Mouse (Mus musculus) left cerebral cortex, adult 9 months (tissue): ENCODE results near the gene Ano10.

ENCODE experiments used
- DNase-seq, 2 experiments: peaks; one replicate each; pipeline ENCODE4 v3.0.0; 2022; ENCODE audit warnings: low spot score in 2 of 2

The Ano10 gene

DNA sequence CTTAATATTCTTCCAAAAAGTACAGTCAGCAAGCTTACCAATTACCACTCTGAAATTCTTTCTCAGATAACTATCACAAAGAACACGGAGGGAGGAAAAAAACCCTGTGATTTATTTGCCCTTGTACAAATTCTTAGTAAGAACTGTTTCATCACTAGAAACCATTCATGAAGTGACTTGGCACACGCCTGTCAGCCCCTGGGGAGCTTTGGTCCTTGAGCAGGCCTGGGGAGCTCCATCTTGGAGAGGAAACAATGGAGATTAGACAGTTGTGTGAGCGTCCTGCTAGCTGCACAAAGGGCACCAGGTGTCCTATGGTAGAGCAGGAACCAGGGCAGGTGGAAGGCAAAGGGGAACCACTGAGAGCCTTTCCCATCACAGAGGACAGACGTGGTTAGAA, 48.8 kb downstream of the Ano10 start:
- DNase-seq, result no peak

DNA sequence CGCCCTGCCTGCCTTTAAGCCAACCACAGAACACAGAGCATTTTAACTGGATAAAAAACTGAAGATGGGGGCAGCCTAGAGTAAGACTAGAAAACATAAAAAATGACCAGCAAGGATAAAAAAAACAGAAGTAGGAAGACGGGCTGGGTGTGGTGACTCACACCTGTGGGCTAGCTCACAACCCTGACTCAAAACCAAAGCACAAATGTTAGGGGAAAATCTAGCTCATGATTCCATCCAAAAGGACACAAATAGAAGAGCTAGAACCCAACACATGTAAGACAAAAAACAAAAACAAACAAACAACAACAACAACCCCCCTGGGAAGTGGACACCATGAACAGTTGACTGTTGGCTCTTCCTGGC, 49.4 kb downstream of the Ano10 start:
- DNase-seq, result no peak

DNA sequence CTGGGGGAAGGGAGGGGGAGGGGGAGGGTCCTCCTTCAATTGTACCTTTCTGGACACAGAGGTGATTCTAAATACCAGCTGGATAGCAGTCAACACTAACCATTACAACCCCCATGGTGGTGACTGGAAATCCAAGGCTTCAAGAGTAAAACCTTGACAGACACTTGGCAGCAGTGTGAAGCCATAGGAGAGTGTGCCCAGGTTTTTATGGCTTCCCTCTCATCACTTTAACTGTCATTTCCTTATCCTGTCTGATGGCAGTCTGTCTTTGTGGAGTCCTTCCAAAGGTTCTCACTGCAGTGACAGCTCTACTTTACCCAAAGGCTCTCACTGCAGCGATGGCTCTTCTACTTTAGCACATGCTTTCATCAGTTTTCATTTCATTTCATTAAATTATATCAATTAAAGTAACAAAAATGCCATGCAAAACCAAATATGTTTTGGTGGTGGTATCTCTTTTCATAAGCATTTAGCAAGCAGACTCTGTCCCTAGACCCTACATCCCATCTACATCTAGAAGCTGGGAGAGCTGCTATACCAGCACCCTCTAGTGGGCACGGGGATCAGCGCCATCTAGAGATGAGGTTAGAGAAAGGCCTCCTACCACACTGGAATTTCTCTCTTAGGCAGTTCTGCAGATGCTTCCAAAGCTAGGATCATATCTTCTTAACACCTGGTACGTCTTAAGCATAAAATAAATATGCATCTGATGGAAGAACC, 50.0 kb downstream of the Ano10 start:
- peak in 1 of 2 experiments; percentile 69 for DNase-seq

DNA sequence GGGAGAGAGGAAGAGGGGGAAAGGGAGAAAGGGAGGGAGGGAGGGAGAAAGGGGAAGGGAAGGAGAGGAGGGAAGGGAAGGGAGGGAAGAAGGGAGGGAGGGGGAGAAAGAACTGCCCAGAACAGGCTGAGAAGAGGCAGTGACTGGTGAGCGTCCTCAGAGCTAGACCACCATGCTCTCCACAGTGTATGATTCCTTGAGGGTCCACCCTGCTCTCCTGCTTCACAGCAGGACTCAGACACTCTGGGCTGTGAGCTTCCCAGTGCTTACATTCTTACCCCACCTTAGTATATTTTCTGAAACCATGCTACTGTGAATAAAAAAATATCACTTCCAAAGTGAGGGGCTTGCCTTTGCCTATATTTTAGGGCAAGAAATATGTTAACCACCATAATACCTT, 50.9 kb downstream of the Ano10 start:
- DNase-seq, result no peak

DNA sequence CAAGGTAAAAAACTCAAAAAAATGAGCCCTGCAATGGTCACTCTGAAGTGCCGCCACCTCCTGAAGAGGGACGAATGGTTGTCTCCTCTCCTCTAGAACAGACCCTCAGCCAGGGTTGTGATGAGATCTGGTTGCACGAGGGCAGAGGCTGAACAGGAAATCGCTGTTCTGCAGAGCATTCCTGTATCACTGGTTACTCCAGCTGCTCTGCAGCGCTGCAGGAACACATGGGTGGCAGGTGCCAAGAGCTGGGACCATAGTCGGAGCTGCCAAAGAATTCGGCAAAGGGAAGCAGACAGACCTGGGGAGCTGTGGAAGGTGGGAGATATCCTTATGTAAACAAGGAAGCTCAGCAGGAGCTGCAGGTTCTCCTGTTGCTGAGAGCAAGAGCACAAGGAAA, 51.4 kb downstream of the Ano10 start:
- DNase-seq, result no peak

DNA sequence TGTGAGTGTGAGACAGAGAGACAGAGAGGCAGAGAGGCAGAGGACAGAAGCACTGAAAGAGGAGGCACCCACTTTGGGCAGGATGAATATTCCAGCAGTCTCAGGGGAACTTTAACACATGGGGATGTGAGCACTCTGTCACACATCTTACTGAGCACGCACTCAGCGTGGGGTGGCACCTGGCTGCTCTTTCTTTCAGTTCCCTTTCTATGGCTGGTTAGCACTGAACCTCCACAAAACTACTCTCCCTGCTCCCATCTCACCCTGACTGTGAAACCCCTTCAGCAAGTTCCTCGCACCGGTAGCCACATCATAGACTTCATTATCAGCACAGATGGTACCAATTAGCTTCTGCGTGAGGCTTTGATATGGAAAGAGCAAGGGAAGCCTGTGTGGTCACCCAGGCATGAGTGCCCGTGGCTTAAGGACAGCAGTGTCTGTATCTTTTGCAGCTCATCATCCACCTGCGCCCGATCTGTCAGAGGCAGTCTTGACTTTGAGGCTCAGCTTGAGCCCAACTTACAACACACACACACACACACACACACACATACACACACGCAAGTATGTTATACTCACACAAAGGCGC, 52.3 kb downstream of the Ano10 start:
- no peak for DNase-seq

DNA sequence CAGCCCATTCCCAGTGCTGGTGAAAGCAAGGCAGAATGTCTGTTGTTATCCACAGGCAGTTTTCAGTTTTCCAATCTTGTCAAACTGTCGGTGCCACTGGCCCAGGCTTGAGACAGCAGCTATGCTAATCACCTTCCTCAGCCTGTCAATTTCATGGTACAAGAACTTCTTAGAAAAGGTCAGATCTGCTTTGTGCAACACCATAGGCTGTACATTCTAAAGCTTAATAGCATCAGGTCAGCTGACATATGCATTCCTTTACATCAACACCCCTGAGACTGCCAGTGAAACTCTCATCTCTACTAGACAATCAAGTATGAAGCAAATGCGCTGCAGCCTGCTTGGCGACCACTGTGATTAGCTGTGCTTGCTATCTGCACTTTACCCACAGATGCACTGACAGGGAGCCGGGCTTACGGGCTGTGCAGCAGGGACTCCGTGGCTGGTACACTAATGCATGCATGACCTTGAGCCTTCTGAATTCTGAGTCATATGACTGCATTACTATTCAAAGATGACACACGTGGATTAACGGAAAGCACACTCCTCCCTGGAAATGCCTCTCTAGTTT, 53.5 kb downstream of the Ano10 start:
- no peak for DNase-seq

DNA sequence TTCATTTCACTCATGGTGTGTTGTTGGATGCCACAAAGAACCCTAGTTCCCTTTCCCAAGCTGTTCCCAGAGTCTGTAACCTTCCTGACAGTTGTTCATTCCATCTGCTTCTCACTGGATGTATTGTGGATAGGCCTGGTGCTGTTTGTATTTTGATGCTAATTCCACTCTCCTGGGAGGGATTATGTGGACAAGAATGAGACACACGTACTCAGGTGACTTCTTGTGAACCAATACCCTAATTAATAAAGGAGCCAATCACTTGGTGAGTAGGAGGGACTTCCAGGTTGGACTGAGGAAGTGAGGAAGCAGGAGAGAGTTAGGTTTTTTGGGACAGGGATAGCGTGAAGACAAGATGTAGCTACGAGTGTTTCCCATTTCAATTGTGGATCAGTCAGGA, 59.5 kb downstream of the Ano10 start:
- DNase-seq, result no peak

DNA sequence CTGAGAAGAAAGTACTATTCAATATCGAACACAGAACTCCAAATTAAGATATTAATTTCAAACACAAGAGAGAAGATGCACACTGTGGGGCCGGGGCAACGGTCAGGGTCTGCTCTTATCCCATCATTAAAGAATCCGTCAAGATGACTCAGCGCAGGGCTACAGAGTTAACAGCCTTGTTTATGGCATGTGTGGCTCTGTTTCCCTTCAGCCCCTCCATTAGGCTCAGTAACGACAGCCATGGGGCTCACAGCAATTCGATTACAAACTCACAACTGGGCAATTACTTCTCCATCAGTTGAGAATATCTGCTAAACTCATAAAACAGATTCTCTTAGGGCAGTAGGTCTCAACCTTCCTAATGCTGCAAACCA, 60.3 kb downstream of the Ano10 start:
- no peak for DNase-seq

DNA sequence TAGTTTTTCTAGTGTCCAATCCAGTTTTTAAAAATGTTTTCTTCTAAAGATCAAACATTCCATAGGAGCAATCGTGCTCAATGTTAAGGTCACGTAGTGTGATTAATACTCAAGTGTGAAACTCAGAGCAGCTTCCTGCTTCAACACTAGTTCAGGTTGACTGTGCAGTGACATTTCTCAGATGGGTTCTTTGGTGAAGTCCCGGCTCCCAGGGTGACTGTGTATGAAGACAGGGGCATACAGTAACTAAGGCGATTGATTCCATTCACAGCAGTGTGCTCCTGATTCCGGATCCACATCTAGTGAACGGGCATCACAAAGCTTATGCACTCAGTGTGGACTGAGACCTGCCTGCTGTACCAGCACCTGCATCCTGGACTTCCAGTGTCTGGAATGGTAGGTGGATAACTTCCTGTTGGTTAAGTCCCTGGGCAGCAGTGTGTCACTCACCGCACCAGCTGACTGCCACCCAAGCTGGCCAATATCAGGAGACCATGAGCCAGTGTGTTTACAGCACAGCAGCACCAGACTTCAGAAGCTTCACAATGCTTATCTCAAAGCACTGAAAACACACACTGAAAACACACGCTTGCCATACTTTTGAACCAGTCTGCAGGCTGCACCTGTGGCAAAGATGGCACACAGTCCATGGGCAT, 60.8 kb downstream of the Ano10 start:
- DNase-seq, result no peak

DNA sequence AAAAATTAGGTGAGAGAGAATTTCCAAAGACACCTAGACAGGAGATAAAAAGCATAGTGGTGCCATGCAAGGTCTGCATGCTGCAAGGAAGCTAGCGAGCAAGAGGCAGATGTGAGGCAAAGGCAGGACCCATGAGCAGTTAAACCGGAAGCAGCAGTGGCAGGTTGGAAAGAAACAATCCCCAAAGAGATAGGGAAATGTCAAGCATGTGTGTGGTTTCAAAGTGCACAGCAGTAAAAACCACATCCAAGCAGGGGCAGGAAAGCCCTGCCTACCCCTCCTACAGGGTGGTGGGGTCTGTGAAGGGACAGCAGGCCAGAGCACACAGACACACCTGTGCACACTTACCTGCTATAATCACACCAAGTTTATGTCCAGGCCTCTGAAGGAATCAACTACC, 61.3 kb downstream of the Ano10 start:
- no peak for DNase-seq

DNA sequence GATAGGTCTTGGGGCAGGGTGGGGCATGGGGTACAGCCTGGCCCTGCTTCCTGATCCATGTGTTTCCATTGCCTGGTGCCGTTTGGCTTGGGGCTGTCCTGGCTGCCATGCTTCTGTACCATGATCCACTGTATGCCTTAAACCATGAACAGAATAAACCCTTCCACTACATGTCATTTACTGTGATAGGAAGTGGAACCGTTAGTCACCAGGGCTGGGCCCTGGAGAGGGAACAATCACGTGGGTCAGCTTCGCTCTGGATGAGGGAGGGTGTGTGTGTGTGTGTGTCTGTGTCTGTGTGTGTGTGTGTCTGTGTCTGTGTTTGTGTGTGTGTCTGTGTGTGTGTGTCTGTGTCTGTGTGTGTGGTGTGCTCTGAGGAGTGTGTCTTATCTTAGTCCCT, 63.5 kb downstream of the Ano10 start:
- no peak for DNase-seq

DNA sequence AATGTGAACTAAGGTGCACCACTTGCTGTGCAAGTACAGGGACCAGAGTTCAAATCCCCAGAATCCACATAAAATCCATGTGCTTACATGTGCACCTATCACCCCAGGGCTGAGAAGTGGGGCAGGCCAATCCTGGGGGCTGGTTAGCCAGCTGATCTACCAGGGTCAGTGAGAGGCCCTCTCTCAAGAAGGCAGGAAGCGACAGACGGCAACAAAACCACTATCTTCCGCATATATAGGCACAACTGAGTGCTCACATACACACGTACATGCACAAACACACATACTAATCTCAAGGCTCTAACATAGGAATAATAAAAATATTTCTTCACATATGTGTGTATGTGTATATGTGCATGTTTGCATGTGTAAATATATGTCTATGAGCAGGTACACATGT, 67.8 kb downstream of the Ano10 start:
- no peak for DNase-seq

DNA sequence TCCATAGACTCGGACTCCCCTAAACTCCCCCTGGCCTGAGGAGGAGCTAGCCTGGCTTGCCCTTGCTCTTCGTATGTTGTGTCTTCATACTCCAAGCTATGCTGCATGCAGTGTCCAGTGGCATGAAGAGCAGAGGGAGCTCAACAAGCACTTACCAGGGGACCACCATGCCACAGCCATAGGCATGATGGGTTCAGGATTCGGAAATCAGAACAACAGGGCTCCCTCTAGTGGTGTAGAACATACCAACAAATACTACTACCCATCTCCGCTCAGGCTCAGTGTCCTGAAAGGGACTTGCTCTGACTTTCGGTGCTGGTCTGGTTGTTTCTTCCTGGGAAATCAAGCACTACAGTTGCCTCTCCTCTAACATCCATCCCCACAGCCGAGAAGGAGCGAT, 68.9 kb downstream of the Ano10 start:
- DNase-seq, result peak in 1 of 2 experiments; percentile 23

DNA sequence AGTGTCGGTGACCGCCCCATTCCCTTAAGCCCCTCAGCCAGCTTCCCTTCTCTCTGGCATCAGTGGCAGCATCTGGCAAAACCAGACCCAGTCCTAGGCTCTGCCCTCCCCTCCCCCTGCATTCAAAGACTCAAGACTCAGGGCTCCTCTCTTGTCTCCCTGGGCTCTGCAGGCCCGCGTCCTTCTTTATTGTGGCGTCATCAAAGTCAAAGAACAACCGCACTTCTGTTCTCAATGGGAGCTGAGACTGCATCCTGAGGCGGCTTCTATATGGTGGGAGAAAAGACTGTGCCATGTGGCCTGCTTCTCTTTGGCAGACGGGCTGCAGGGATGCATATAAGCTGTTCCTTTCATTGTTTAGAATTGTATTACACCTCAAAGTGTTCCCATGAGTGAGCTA, 71.2 kb downstream of the Ano10 start:
- no peak for DNase-seq

DNA sequence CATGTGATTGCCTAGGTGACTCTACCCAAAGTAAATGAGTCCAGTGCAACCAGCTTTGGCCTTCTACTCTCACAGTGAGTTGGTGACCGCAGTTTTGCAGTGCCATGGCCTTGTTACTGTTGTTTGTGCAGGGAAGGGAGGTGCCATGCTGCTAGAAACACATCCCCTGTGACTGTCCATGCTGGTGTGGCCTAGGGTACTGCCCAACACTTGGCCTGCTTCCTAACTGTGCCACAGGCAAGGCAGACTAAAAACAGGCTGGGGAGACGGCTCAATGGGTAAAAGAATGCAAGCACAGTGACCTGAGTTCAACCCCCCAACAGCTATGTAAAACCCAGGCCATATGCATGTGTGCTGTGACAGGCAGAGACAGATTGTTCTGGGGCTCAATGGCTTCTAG, 74.3 kb downstream of the Ano10 start:
- no peak for DNase-seq

DNA sequence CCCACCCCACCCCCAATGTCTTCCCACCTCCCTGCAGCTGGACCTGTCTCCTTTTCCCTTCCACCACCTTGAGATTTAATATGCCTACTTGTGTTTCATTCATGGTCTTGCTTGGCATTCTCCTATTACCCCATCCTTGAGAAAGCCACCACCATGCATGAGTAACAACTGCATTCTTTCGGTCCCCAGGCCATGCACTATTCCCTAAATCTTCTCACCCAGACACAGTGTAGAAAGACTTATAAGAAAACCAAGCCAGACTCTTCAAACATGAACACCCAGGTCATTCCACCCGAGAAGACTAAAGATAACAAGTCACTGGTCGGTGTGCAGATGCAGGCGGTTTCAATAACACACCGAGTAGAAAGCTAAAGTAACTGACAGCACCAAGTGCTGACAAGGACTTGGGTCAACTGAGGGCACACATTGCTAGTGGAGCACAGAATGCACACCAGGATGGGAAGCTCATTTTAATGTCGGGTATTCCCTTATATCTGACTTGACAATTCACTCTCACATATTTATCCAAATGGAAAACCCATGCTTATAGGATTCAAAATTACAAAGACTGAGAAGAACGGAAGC, 77.2 kb downstream of the Ano10 start:
- DNase-seq, result no peak

DNA sequence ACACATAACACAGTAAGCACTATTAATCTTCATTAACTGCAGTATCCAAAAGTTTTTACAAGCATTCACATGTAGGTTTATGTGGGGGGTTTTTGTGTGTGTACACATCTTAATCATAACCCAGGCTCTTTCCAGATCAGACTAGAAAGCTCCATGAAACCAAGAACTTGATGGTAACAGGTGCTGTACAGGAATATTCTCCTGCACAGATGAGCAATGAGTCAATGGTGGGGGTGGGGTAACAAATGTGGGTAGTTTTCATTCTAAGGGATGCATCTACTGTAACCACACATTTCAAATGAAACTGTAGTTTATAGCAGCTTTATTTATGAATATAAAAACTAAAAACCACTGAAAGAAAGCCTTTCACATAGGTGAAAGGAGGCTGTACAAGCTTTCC, 79.1 kb downstream of the Ano10 start:
- DNase-seq, result no peak

DNA sequence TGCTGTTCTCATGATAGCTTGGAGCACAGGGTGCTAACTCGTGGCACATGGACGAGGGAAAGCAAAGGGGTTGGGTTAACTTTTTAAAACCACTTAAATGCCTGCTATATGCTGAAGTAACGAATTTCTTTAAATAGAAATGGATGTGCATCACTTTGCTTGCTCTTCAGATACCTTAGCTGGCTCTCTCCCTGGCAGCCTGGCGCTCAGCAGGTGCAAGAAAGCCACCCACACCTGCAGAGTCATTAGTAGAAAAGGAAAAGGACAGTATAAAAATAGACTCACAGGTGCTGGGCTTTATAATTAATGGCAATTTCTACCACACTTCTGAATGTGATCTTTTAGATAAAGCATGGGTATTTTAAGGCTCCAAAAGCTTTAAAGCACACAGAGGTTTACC, 85.9 kb downstream of the Ano10 start:
- peak in 1 of 2 experiments; percentile 23 for DNase-seq

DNA sequence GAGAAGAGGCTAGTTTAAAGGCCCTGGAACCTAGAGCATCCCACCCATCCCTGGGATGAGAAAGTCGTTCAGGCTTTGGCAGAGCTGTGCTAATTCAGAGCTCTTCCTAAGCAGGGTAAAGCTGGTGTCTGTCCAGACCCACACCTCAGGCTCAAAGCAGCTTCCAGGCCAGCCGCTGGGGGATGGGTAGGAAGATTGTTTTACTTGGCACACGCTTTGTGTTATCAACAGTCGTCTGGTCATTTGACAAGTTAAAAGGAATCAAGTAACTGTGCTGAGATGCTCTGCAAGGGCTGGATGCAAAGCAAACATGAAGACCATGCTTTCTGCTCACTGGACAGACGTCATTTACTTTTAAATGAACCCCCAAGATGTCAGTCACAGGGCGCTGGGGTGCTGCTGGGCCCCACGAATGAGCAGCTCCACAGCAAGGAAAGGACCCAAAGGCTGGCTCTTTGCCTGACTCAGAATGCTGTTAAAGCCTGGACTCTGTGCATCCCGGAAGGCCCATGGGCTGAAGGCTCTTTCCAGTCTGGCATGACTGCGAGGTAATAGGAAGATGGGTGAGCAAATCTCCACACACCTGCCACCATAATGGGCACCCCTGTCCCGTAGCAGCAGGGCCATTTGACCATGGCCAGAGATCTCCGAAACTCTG, 88.6 kb downstream of the Ano10 start:
- no peak for DNase-seq

DNA sequence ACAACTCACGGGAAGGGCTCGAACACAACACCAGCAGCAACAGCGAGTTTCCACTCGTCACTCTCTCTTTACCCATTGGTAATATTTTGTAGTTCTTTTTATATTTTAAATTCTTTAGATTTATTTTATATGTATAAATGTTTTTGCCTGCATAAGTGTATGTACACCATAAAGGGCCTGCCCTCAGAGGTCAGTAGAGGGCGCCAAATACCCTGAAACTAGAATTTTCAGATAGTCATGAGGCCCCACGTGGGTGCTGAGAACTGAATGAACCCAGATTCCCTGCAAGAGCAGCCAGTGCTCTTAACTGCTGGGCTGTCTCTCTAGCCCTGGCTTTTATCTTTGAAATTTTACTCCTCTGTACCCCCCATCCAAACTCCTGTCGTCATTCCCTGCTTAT, 89.7 kb downstream of the Ano10 start:
- no peak for DNase-seq

DNA sequence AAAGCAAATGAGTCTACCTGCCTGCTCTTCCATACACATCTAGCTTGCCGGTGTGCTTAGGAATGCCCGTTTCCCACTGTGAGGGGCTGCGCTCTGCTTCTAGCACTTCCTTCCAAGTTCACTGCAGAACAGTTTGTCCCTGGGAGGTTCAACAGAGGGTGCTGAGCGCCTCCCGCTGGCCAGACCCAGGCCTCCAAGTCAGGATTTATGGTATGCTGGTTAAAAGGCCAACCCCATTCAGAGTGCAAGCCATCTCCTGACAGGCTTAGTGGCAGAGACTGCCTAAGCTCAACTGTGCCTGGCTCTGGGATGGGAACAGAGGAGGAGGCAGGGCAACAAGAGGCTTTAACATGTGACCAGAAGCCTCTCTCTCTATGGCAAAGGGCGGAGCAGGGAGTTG, 95.0 kb downstream of the Ano10 start:
- peak in 1 of 2 experiments; percentile 56 for DNase-seq
